Mouse (Mus musculus) adrenal gland, adult 2 months (tissue): ENCODE measurements around the gene Pacrg. TPM values are rescaled to one million over a fixed set of nuclear protein-coding genes. Genes with fewer than 3 reads are reported as not detected.

Experiments
- DNase-seq: peaks from one replicate; pipeline ENCODE4 v3.0.0; 2021
- polyA plus RNA-seq: library from polyadenylated mRNA; depleted of rRNA; stranded (reverse); fragments of >200 nt; gene quantifications from 2 replicates; pipeline ENCODE4 v1.2.3, GENCODE M21; 2012
- total RNA-seq, 2 experiments: library from RNA; stranded (reverse); gene quantifications; 2 replicates each; pipeline ENCODE4 v1.2.3; 2021

Pacrg gene
- total and polyA plus RNA-seq, 3 experiments: 0.82 to 2.7 (median 2.6) TPM

GRCm38 (mm10) chr17:10451306-10452077 is 388.6 kb downstream of the Pacrg start:
- DNase-seq: no peak

GRCm38 (mm10) chr17:10449800-10450299 is 390.3 kb downstream of the Pacrg start:
- DNase-seq: peak; percentile 15

GRCm38 (mm10) chr17:10448417-10448816 is 391.7 kb downstream of the Pacrg start:
- no peak for DNase-seq

- DNase-seq: no peak
These were observed 398.5 kb downstream of the Pacrg start for GRCm38 (mm10) chr17:10441501-10442111.

GRCm38 (mm10) chr17:10440961-10441360 is 399.1 kb downstream of the Pacrg start:
- DNase-seq: no peak

- DNase-seq: no peak
These were observed 400.3 kb downstream of the Pacrg start for GRCm38 (mm10) chr17:10439815-10440214.

GRCm38 (mm10) chr17:10434867-10435266 is 405.2 kb downstream of the Pacrg start:
- no peak for DNase-seq

GRCm38 (mm10) chr17:10432525-10433180 is 407.5 kb downstream of the Pacrg start:
- no peak for DNase-seq

- DNase-seq: no peak
These were observed 408.1 kb downstream of the Pacrg start for GRCm38 (mm10) chr17:10431849-10432524.

GRCm38 (mm10) chr17:10430831-10431230 is 409.3 kb downstream of the Pacrg start:
- DNase-seq: no peak

GRCm38 (mm10) chr17:10429406-10429805 is 410.7 kb downstream of the Pacrg start:
- no peak for DNase-seq

- DNase-seq: no peak
These were observed 414.8 kb downstream of the Pacrg start for GRCm38 (mm10) chr17:10425311-10425710.

- DNase-seq: no peak
These were observed 422.4 kb downstream of the Pacrg start for GRCm38 (mm10) chr17:10417558-10418253.

GRCm38 (mm10) chr17:10416995-10417394 is 423.1 kb downstream of the Pacrg start:
- no peak for DNase-seq

- DNase-seq: no peak
These were observed 424.0 kb downstream of the Pacrg start for GRCm38 (mm10) chr17:10416101-10416500.

- no peak for DNase-seq
These were observed 425.7 kb downstream of the Pacrg start for GRCm38 (mm10) chr17:10414383-10414782.

- no peak for DNase-seq
These were observed 426.2 kb downstream of the Pacrg start for GRCm38 (mm10) chr17:10413870-10414269.

GRCm38 (mm10) chr17:10410597-10411476 is 429.3 kb downstream of the Pacrg start:
- no peak for DNase-seq

GRCm38 (mm10) chr17:10408681-10409081 is 431.4 kb downstream of the Pacrg start:
- peak; percentile 36 for DNase-seq

- no peak for DNase-seq
These were observed 432.9 kb downstream of the Pacrg start for GRCm38 (mm10) chr17:10407031-10407722.
